Mouse (Mus musculus) megakaryocyte progenitor cell, adult 5-6 weeks (primary cell): ENCODE measurements around the gene Aldh3a2. TPM values are rescaled to one million over a fixed set of nuclear protein-coding genes. Genes with fewer than 3 reads are reported as not detected.
"Not testable (repeated sequence)": the region's sequence is repeated elsewhere in the genome, so short reads cannot be mapped to it uniquely, and the experiment has no call there.

Experiments used
- ATAC-seq: replicated peaks from 2 replicates; pipeline ENCODE4 v1.8.0; 2016; ENCODE audit warnings: mild to moderate bottlenecking, moderate TSS enrichment, inconsistent platforms; ENCODE audit not compliant: poor library complexity
- total RNA-seq, 2 experiments: library from RNA; stranded (forward) in 1 of 2; stranded (reverse) in 1 of 2; fragments of 157-497, 149-512 nt in 1 of 2; fragments of 200-1000 nt in 1 of 2; gene quantifications; 2 replicates each; pipeline versions ENCODE4 v1.2.3 to v1.2.4; 2015 to 2017

Gene Aldh3a2
- total RNA-seq, 2 experiments from 2014 or later = 17.6 to 20.2 TPM

- ATAC-seq = peak; percentile 50
Measured at GRCm38 (mm10) chr11:61220156-61220881, 46.9 kb downstream of the Aldh3a2 start.

- no peak for ATAC-seq
Measured at GRCm38 (mm10) chr11:61215936-61216335, 51.3 kb downstream of the Aldh3a2 start.

- ATAC-seq = peak; percentile 76
Measured at GRCm38 (mm10) chr11:61212102-61212501, 55.2 kb downstream of the Aldh3a2 start.

DNA sequence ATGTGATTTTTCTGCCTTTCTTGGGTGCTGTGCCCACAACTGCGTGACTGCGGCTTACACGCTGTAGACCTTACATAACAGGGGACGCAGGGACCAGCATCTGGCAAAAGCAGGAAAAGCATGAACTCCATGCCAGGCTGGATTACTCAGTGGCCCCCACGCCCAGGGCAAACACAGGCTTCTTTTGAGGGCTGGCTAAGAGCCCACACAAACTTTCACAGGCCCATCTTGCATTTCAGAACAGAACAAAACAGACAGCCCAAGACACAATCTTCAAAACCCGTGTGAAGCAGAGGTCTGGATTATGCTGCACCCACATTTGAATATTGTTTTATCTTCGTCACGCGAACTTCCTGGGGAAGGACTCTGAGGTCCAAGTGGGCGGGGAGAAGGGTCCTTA is 58.9 kb downstream of the Aldh3a2 start:
- ATAC-seq = no peak

GRCm38 (mm10) chr11:61207487-61208246 is 59.6 kb downstream of the Aldh3a2 start, which contains the start of gene Aldh3a1:
Gene Aldh3a1 (plus strand): TSS chr11:61207537.
- ATAC-seq = no peak

- ATAC-seq = no peak
Measured at GRCm38 (mm10) chr11:61206136-61206535, 61.1 kb downstream of the Aldh3a2 start.

DNA sequence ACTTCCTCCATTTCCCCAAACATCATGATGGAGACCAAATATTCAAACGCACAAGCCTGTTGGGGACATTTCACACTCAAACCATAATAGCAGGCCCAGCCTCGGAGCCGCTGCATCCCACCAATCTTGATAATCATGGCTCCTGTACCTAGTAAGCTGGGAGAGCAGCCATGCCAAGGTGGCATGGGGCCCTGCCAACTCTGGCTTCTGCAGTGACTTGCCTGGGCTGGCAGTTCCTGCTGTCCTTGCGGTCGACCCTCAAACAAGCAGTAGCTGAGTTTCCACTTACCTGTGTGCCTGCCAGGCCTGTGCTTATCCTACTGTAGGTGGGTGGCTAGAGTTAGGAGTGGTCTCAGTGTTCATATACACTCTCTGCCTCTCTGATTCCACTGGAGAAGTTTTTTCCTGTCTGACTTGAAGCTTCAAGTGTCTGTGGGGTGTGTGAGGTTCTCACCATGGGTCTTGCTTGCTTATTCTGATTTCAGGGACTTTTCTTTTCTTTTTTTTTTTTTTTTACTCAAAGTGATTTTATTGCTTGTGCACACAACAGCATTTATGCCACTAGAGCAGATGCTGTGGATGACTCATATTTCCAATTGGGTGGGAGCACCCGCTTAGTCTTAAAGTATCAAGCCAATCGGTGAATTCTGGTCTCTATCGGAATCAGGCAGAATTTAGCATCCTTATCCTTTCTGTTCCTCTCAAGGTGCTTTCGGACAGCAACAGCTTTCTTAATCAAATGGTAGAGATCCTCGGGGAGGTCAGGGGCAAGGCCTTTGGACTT is 61.9 kb downstream of the Aldh3a2 start:
- ATAC-seq = no peak

DNA sequence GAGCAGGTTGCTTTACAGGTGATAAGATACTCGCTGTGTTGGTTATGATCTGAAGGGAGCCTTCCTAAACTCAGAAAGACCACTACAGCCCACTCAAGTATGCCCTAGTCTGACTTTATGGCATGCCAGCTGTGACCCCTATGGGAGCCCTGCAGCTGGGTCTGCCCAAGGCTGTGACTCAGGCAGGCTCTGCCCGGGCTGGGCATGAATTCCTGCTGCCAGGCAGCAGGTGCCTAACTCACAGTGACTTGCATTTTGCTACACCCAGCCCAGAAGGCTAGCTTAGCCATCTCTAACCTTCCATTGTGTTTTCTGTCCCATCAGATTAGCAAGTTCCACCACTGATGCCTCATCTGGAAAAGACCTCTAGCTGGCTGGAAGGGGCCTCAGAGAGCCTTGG is 64.5 kb downstream of the Aldh3a2 start:
- no peak for ATAC-seq

GRCm38 (mm10) chr11:61202186-61202585 is 65.1 kb downstream of the Aldh3a2 start:
- ATAC-seq = no peak

DNA sequence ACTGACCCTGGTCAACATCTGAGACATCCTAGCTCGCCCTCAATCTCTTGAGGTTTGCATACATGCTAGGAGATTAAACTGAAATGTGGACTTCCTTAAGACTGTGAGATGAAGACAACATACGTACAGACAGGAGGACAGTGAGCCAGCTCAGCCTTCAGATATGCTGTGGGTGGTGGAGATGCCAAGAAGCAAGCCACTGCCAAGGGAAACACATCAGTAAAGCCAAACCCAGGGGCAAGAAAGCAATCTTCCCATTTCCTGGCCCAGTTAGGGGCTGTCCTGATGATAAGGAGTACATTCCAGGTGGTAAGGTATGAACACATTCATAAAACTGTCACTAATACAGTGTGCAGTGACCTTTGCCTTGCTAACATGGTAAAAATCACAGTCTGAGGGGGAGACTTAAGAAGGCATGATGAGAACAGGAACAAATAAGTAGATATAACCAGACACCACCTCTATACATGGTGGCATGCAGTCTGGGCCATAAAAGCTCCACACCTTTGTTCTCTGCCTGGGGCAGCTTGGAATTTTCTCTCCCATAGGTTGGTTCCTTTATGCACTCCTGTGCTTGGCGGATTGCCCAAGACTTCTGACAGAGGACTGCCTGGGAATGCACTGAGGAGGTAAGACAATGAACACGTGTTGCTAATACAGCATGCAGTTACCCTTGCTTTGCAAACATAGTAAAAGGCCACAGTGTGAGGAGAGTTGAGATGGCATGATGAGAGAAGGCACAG is 67.5 kb downstream of the Aldh3a2 start:
- no peak for ATAC-seq

- ATAC-seq = no peak
Measured at GRCm38 (mm10) chr11:61197935-61198334, 69.3 kb downstream of the Aldh3a2 start.

DNA sequence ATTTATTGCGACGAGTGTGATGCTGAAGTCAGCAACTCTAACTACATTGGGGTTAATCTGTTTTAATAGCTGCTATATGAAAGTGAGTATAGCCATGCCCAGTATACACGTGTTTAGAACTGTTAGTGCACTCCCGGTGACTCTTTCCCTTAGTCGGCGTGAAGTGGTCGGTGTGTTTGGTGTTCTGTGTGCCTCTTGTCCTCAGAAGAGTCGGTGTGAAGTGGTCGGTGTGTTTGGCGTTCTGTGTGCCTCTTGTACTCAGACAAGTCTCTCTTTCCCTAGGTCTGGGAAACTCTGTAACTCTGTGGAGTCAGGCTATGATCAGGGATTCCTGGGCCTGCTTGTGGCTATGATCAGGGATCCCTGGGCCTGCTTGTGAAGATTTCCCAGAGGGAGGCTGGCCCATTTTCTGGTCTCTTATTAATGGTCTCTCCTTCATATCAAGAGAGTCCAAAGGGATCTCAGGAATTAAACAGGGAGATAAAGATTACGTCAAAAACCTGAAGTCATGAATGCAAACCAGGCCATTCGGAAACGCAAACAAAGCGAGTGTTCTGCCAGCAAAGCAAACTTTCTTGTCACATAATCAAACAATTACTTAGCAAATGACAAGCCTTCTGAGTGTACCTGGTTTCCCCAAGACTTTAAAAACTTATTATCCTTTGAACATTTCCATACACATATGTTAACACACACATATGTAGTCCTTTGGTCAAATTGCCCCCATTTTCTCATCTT is 70.5 kb downstream of the Aldh3a2 start:
- no peak for ATAC-seq

DNA sequence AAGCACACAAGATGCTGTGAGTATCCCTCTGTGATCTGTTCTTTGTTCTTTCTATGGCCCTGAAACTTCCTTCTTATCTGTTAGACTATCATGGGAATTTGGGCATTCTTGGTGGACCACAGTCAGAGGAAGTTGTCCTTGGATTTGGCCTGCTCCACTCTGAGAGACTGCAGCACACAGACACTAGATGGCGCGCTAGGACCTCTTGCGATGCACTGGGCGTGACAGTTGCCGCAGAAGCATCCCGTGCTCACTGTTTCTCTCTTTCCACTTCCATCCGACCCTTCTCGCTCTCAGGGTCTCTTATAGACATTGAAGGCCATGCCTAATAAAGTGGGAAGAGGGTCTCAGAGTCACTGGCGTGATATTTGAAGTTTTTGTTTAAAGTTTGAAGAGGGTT is 73.9 kb downstream of the Aldh3a2 start:
- peak; percentile 98 for ATAC-seq

- no peak for ATAC-seq
Measured at GRCm38 (mm10) chr11:61192779-61193178, 74.5 kb downstream of the Aldh3a2 start.

GRCm38 (mm10) chr11:61192123-61192522 is 75.1 kb downstream of the Aldh3a2 start:
- ATAC-seq = not testable (repeated sequence)

- no peak for ATAC-seq
Measured at GRCm38 (mm10) chr11:61190776-61191175, 76.5 kb downstream of the Aldh3a2 start.

DNA sequence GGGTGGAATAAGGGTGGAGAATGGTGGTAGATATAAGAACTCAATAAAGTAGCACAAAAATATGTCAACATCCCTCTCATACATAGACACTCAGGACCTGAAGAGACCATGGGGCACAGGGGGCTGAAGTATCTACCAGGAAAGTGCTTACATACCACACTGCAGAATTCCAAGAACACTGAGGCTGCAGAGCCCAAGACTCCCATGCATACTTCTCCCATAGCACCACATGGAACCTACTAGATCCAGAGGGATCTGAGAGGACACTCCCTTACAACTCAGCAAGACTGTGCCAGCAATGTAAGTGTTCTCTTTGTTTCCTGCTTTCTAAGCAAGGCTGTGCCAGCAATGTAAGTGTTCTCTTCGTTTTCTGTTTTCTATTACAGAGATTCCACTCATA is 83.4 kb downstream of the Aldh3a2 start:
- ATAC-seq = no peak

GRCm38 (mm10) chr11:61181624-61182023 is 85.6 kb downstream of the Aldh3a2 start:
- no peak for ATAC-seq

GRCm38 (mm10) chr11:61180361-61180760 is 86.9 kb downstream of the Aldh3a2 start:
- no peak for ATAC-seq

DNA sequence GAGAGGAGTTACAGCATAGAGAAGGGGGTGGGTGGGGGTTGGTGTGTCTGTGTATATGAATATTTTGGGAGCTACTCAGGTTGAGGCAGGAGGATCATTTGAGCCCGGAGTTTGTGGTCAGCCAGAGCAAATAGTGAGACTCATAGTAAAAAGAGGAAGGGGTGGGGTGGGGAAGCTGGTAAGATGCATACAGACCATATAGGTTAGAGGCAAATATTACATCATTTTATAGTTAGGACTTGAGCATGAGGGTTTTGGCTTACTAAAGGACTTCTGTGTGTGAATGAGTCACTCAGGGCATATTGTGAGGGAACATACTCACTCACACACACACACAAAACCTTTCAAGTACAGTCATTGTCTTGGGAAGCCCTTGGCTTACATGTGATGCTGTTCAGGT is 90.9 kb downstream of the Aldh3a2 start:
- no peak for ATAC-seq
